Mouse (Mus musculus): ENCODE measurements around the gene Lfng. TPM values are rescaled to one million over a fixed set of nuclear protein-coding genes. Genes with fewer than 3 reads are reported as not detected.

The Lfng gene
- total RNA-seq, 2 experiments from 2014 or later: 18.7 to 25.8 TPM

GRCm38 (mm10) chr5:140611611-140612185 is 4.6 kb downstream of the Lfng start:
- peak in 1 of 2 experiments; percentile 32 for DNase-seq (ENCODE audit: extremely low spot score in 1 of 2, low spot score in 2 of 2)
- intact Hi-C loops (cut with DNase I): loop anchor here (2.0 to 10.0 kb wide), 2 partner anchors 69 to 187 kb away; no protein-coding TSS in a partner anchor

- intact Hi-C loops (cut with DNase I): loop anchor here (10.0 kb wide), 1 partner anchor 187 kb away; no protein-coding TSS in a partner anchor
- peak in 1 of 2 experiments; percentile 26 for DNase-seq (ENCODE audit: extremely low spot score in 1 of 2, low spot score in 2 of 2)
Observed at GRCm38 (mm10) chr5:140612191-140612590, 5.1 kb downstream of the Lfng start.

GRCm38 (mm10) chr5:140614141-140614540 is 7.0 kb downstream of the Lfng start:
- DNase-seq (ENCODE audit: extremely low spot score in 1 of 2, low spot score in 2 of 2): peak in 1 of 2 experiments; percentile 33
- intact Hi-C loops (cut with DNase I): loop anchor here (10.0 kb wide), 1 partner anchor 189 kb away; no protein-coding TSS in a partner anchor

- DNase-seq (ENCODE audit: extremely low spot score in 1 of 2, low spot score in 2 of 2): no peak
- intact Hi-C loops (cut with DNase I): loop anchor here (10.0 kb wide), 1 partner anchor 190 kb away; no protein-coding TSS in a partner anchor
Observed at GRCm38 (mm10) chr5:140614837-140615236, 7.7 kb downstream of the Lfng start.

- intact Hi-C loops (cut with DNase I): loop anchor here (10.0 kb wide), 1 partner anchor 191 kb away; no protein-coding TSS in a partner anchor
- DNase-seq (ENCODE audit: extremely low spot score in 1 of 2, low spot score in 2 of 2): no peak
Observed at GRCm38 (mm10) chr5:140615321-140616109, 8.4 kb downstream of the Lfng start.

- intact Hi-C loops (cut with DNase I): loop anchor here (10.0 kb wide), 1 partner anchor 191 kb away; no protein-coding TSS in a partner anchor
- DNase-seq (ENCODE audit: extremely low spot score in 1 of 2, low spot score in 2 of 2): peak in 1 of 2 experiments; percentile 17
Observed at GRCm38 (mm10) chr5:140616110-140616503, 9.0 kb downstream of the Lfng start.

GRCm38 (mm10) chr5:140616691-140617090 is 9.6 kb downstream of the Lfng start:
- intact Hi-C loops (cut with DNase I): loop anchor here (10.0 kb wide), 1 partner anchor 192 kb away; no protein-coding TSS in a partner anchor
- peak in 1 of 2 experiments; percentile 47 for DNase-seq (ENCODE audit: extremely low spot score in 1 of 2, low spot score in 2 of 2)

GRCm38 (mm10) chr5:140617714-140618113 is 10.6 kb downstream of the Lfng start:
- DNase-seq (ENCODE audit: extremely low spot score in 1 of 2, low spot score in 2 of 2): peak in 1 of 2 experiments; percentile 60
- intact Hi-C loops (cut with DNase I): loop anchor here (2.0 to 10.0 kb wide), 2 partner anchors 49 to 193 kb away; no protein-coding TSS in a partner anchor

GRCm38 (mm10) chr5:140619151-140619771 is 12.1 kb downstream of the Lfng start:
- DNase-seq (ENCODE audit: extremely low spot score in 1 of 2, low spot score in 2 of 2): peak; percentile 66 to 82

GRCm38 (mm10) chr5:140619895-140620736 is 13.0 kb downstream of the Lfng start:
- DNase-seq (ENCODE audit: extremely low spot score in 1 of 2, low spot score in 2 of 2): peak in 1 of 2 experiments; percentile 30
- intact Hi-C loops (cut with DNase I): loop anchor here (1.0 to 10.0 kb wide), 3 partner anchors 51 to 195 kb away; no protein-coding TSS in a partner anchor

More at GRCm38 (mm10) chr5:140619151-140619771, 12.1 kb downstream of the Lfng start:
- intact Hi-C loops (cut with DNase I): loop anchor here (1.0 to 10.0 kb wide), 3 partner anchors 50 to 194 kb away; no protein-coding TSS in a partner anchor

- peak in 1 of 2 experiments; percentile 35 for DNase-seq (ENCODE audit: extremely low spot score in 1 of 2, low spot score in 2 of 2)
- intact Hi-C loops (cut with DNase I): no loop called here
Observed at GRCm38 (mm10) chr5:140621092-140621491, 14.0 kb downstream of the Lfng start.

GRCm38 (mm10) chr5:140621517-140621916 is 14.4 kb downstream of the Lfng start:
- peak in 1 of 2 experiments; percentile 70 for DNase-seq (ENCODE audit: extremely low spot score in 1 of 2, low spot score in 2 of 2)
- intact Hi-C loops (cut with DNase I): no loop called here

GRCm38 (mm10) chr5:140622978-140623670 is 16.0 kb downstream of the Lfng start:
- DNase-seq (ENCODE audit: extremely low spot score in 1 of 2, low spot score in 2 of 2): peak in 1 of 2 experiments; percentile 32
- intact Hi-C loops (cut with DNase I): no loop called here

- DNase-seq (ENCODE audit: extremely low spot score in 1 of 2, low spot score in 2 of 2): peak in 1 of 2 experiments; percentile 22
- intact Hi-C loops (cut with DNase I): no loop called here
Observed at GRCm38 (mm10) chr5:140623791-140624190, 16.7 kb downstream of the Lfng start.

- peak in 1 of 2 experiments; percentile 25 for DNase-seq (ENCODE audit: extremely low spot score in 1 of 2, low spot score in 2 of 2)
- intact Hi-C loops (cut with DNase I): no loop called here
Observed at GRCm38 (mm10) chr5:140624238-140624637, 17.1 kb downstream of the Lfng start.

- intact Hi-C loops (cut with DNase I): no loop called here
Observed at GRCm38 (mm10) chr5:140624961-140625360, 17.8 kb downstream of the Lfng start.

GRCm38 (mm10) chr5:140627580-140627979 is 20.5 kb downstream of the Lfng start:
- DNase-seq (ENCODE audit: extremely low spot score in 1 of 2, low spot score in 2 of 2): no peak
- intact Hi-C loops (cut with DNase I): no loop called here

More at GRCm38 (mm10) chr5:140624961-140625360, 17.8 kb downstream of the Lfng start:
- DNase-seq (ENCODE audit: extremely low spot score in 1 of 2, low spot score in 2 of 2): peak in 1 of 2 experiments; percentile 33
